20 mouse cellular contexts compared by ENCODE assay signal in genomic region chr2:37480039-37480438, GRCm38 (mm10). TPM values are rescaled to one million over a fixed set of nuclear protein-coding genes. Genes with fewer than 3 reads are reported as not detected.
DNase-seq lines count a peak whose midpoint lies in the region; ATAC-seq and TF ChIP-seq lines count a peak whose summit lies in the region.
"Had no signal": no experiment of that assay in that cellular context is flagged by ENCODE, and none has a peak within 500 bp of the region (broad histone marks: within the 10 kb centered on the region; RNA-seq: fewer than 3 reads in every experiment).

No protein-coding gene starts in this region.

- H3K4me1 ChIP-seq in liver, embryonic 11.5 days (replicated peaks; ENCODE audit: control insufficient read depth, insufficient read depth, low read length), result no peaks in the 10 kb centered on the region
- 0 out of 4 replicates have a peak, but pooled peaks cover 2 to 4% of the 10 kb centered on the region in 2 experiments for H3K4me1 ChIP-seq in liver, embryonic 14.5 days (replicated peaks; ENCODE audit: control insufficient read depth in 2 of 2, insufficient read depth in 2 of 2, low read length in 1 of 2)
- no peaks in the 10 kb centered on the region for H3K4me1 ChIP-seq in intestine, embryonic 15.5 days (replicated peaks)
- H3K4me1 ChIP-seq in intestine, embryonic 16.5 days (ENCODE audit: control insufficient read depth, insufficient read depth, low read length), result no peaks in the 10 kb centered on the region
- H3K4me1 ChIP-seq in forebrain, embryonic 11.5 days (replicated peaks; ENCODE audit: control insufficient read depth, insufficient read depth, low read length), result no peaks in the 10 kb centered on the region
- H3K4me1 ChIP-seq: embryonic facial prominence, embryonic 10.5 days; heart, embryonic 13.5 days; hindbrain, embryonic 15.5 days had no signal

- TF ChIP-seq CTCF in liver, embryonic 14.5 days (IDR thresholded peaks at IDR 0.05; ENCODE audit: low read depth), result no peak

- H3K4me3 ChIP-seq in liver, embryonic 11.5 days (ENCODE audit: low read depth, low read length), result no peak overlapping the region
- no peak overlapping the region for H3K4me3 ChIP-seq in liver, embryonic 14.5 days (ENCODE audit: insufficient read depth in 1 of 2, low read depth in 2 of 2, low read length in 2 of 2)
- H3K4me3 ChIP-seq in intestine, embryonic 15.5 days (replicated peaks), result no peak overlapping the region
- H3K4me3 ChIP-seq in intestine, embryonic 16.5 days (ENCODE audit: low read length), result no peak overlapping the region
- no peak overlapping the region for H3K4me3 ChIP-seq in forebrain, embryonic 11.5 days (ENCODE audit: low read depth, low read length)
- H3K4me3 ChIP-seq: embryonic facial prominence, embryonic 10.5 days; gastrocnemius, adult 2 months; heart, embryonic 13.5 days; hindbrain, embryonic 15.5 days had no signal

- 82% methylated on average over 2 of the region's 2 CpGs for WGBS in liver, embryonic 11.5 days
- 52% methylated on average over 2 of the region's 2 CpGs for WGBS in liver, embryonic 14.5 days (ENCODE audit: insufficient replicate concordance)
- WGBS in intestine, embryonic 15.5 days, result 94% methylated on average over 2 of the region's 2 CpGs
- 97% methylated on average over 2 of the region's 2 CpGs for WGBS in intestine, embryonic 16.5 days
- 95% methylated on average over 2 of the region's 2 CpGs for WGBS in forebrain, embryonic 11.5 days

- TF ChIP-seq EP300 in liver, embryonic 14.5 days (IDR thresholded peaks at IDR 0.05; ENCODE audit: low read depth), result peak; percentile 63

- ATAC-seq in liver, embryonic 11.5 days (replicated peaks; ENCODE audit: low FRiP score), result no peak; the same call in 1 of the 2 replicates
- ATAC-seq in liver, embryonic 14.5 days (ENCODE audit: insufficient read depth), result peak; percentile 65; the same call in 1 of the 2 replicates
- ATAC-seq in megakaryocyte progenitor cell, adult 5-6 weeks (replicated peaks; ENCODE audit: poor library complexity), result peak; percentile 37; the same call in 1 of the 2 replicates
- ATAC-seq in intestine, embryonic 15.5 days, result no peak
- no peak for ATAC-seq in intestine, embryonic 16.5 days
- ATAC-seq in forebrain, embryonic 11.5 days (replicated peaks; ENCODE audit: low FRiP score), result no peak
- ATAC-seq: forebrain, embryonic 14.5 days had no signal

- peaks cover 20% of the 10 kb centered on the region for H3K36me3 ChIP-seq in liver, embryonic 11.5 days (ENCODE audit: control insufficient read depth, insufficient read depth, low read length)
- H3K36me3 ChIP-seq in liver, embryonic 14.5 days (replicated peaks; ENCODE audit: control insufficient read depth, insufficient read depth, low read depth), result peaks cover 9% of the 10 kb centered on the region
- peaks cover 22% of the 10 kb centered on the region for H3K36me3 ChIP-seq in intestine, embryonic 15.5 days
- H3K36me3 ChIP-seq in intestine, embryonic 16.5 days (ENCODE audit: control insufficient read depth, insufficient read depth, low read length), result peaks cover 4% of the 10 kb centered on the region; the same call in 1 of the 2 replicates
- H3K36me3 ChIP-seq in forebrain, embryonic 11.5 days (ENCODE audit: control insufficient read depth, insufficient read depth, low read length), result no peaks in the 10 kb centered on the region; the same call in 1 of the 2 replicates

- no peak overlapping the region for H3K9ac ChIP-seq in liver, embryonic 11.5 days (ENCODE audit: low read depth, low read length)
- no peak overlapping the region for H3K9ac ChIP-seq in liver, embryonic 14.5 days (replicated peaks)
- H3K9ac ChIP-seq in intestine, embryonic 15.5 days, result no peak overlapping the region
- H3K9ac ChIP-seq in intestine, embryonic 16.5 days (ENCODE audit: low read depth, low read length), result no peak overlapping the region
- no peak overlapping the region for H3K9ac ChIP-seq in forebrain, embryonic 11.5 days (ENCODE audit: low read length)
- H3K9ac ChIP-seq: heart, embryonic 13.5 days; hindbrain, embryonic 15.5 days had no signal

- H3K27ac ChIP-seq in liver, embryonic 11.5 days (ENCODE audit: low read depth, low read length), result no peak overlapping the region
- H3K27ac ChIP-seq in liver, embryonic 14.5 days, result no peak overlapping the region
- no peak overlapping the region for H3K27ac ChIP-seq in intestine, embryonic 15.5 days
- H3K27ac ChIP-seq in intestine, embryonic 16.5 days (ENCODE audit: low read length), result no peak overlapping the region
- H3K27ac ChIP-seq in forebrain, embryonic 11.5 days (ENCODE audit: low read depth, low read length), result no peak overlapping the region
- H3K27ac ChIP-seq: embryonic facial prominence, embryonic 10.5 days; gastrocnemius, adult 2 months; heart, embryonic 13.5 days; hindbrain, embryonic 15.5 days had no signal

- DNase-seq in liver, embryonic 11.5 days (ENCODE audit: low spot score), result no peak
- DNase-seq in liver, result no peak
- DNase-seq in liver, embryonic 14.5 days (ENCODE audit: low read depth in 3 of 3, low spot score in 3 of 3), result peak; percentile 6 to 27 (median 7)
- DNase-seq in forebrain, embryonic 11.5 days (ENCODE audit: low spot score), result no peak
- DNase-seq: adrenal gland, adult 2 months; adrenal gland, postnatal 25 days; B cell, adult 2 months; cerebellum, adult 11-12 months; cerebellum, postnatal 10 days; gastrocnemius, adult 2 months; gastrocnemius, postnatal 25 days; heart, adult 11 months; heart, postnatal 36 days had no signal

- no peaks in the 10 kb centered on the region for H3K27me3 ChIP-seq in liver, embryonic 11.5 days (replicated peaks; ENCODE audit: control insufficient read depth, insufficient read depth, low read length)
- H3K27me3 ChIP-seq in liver, embryonic 14.5 days (ENCODE audit: control insufficient read depth, insufficient read depth, low read length), result no peaks in the 10 kb centered on the region
- no peaks in the 10 kb centered on the region for H3K27me3 ChIP-seq in intestine, embryonic 15.5 days (replicated peaks)
- no peaks in the 10 kb centered on the region for H3K27me3 ChIP-seq in intestine, embryonic 16.5 days (replicated peaks; ENCODE audit: control insufficient read depth, insufficient read depth, low read length)
- no peaks in the 10 kb centered on the region for H3K27me3 ChIP-seq in forebrain, embryonic 11.5 days (ENCODE audit: control insufficient read depth, insufficient read depth, low read length)
- H3K27me3 ChIP-seq: heart, embryonic 13.5 days; hindbrain, embryonic 15.5 days had no signal

- peak overlapping the region; percentile 27; the same call in 1 of the 2 replicates for H3K4me2 ChIP-seq in liver, embryonic 11.5 days
- peak overlapping the region; percentile 29 for H3K4me2 ChIP-seq in liver, embryonic 14.5 days (ENCODE audit: low read depth)
- H3K4me2 ChIP-seq in intestine, embryonic 15.5 days (replicated peaks), result no peak overlapping the region
- no peak overlapping the region for H3K4me2 ChIP-seq in intestine, embryonic 16.5 days (ENCODE audit: low read depth, low read length)
- no peak overlapping the region for H3K4me2 ChIP-seq in forebrain, embryonic 11.5 days (ENCODE audit: low read depth, low read length, severe bottlenecking)
- H3K4me2 ChIP-seq: heart, embryonic 13.5 days; hindbrain, embryonic 15.5 days had no signal

- H3K9me3 ChIP-seq in liver, embryonic 11.5 days (ENCODE audit: control insufficient read depth, low read length), result no peaks in the 10 kb centered on the region
- H3K9me3 ChIP-seq in liver, embryonic 14.5 days (ENCODE audit: control insufficient read depth, low read length), result no peaks in the 10 kb centered on the region
- no peaks in the 10 kb centered on the region for H3K9me3 ChIP-seq in intestine, embryonic 15.5 days
- no peaks in the 10 kb centered on the region for H3K9me3 ChIP-seq in intestine, embryonic 16.5 days (ENCODE audit: control insufficient read depth, low read length)
- H3K9me3 ChIP-seq in forebrain, embryonic 11.5 days (ENCODE audit: control insufficient read depth, low read length), result no peaks in the 10 kb centered on the region
- H3K9me3 ChIP-seq: embryonic facial prominence, embryonic 10.5 days; heart, embryonic 13.5 days; hindbrain, embryonic 15.5 days had no signal

RNA-seq across cellular contexts. Expression of gene Gpr21, which starts 36.1 kb away (rescaled TPM):
- 0.25 and 0.51 TPM in 2 replicates for polyA plus RNA-seq in liver, embryonic 11.5 days (2014; fragmentation: Nextera tagmentation; extraction: Ambion mirVana)
- 0.04 and 0.06 TPM in 2 replicates for polyA plus RNA-seq in liver, embryonic 14.5 days (2012; rRNA removed)
- not detected in 2 replicates for polyA plus RNA-seq in liver, embryonic 14.5 days (2014; fragmentation: Nextera tagmentation; extraction: Ambion mirVana)
- total RNA-seq in megakaryocyte progenitor cell, adult 5-6 weeks (2015), result 1.5 and 1.7 TPM in 2 replicates
- total RNA-seq in megakaryocyte progenitor cell, adult 5-6 weeks (2017), result 0.29 and 0.88 TPM in 2 replicates
- polyA plus RNA-seq in intestine, embryonic 15.5 days (2015; fragmentation: Nextera tagmentation; extraction: Ambion mirVana), result 0.92 and 1.8 TPM in 2 replicates
- 0.46 and 0.64 TPM in 2 replicates for polyA plus RNA-seq in intestine, embryonic 16.5 days (2015; fragmentation: Nextera tagmentation; extraction: Ambion mirVana)
- polyA plus RNA-seq in forebrain, embryonic 11.5 days (2014; fragmentation: Nextera tagmentation; extraction: Ambion mirVana), result 2.8 and 3.4 TPM in 2 replicates

RNA-seq across cellular contexts. Expression of gene Rabgap1, which starts 37.0 kb away (rescaled TPM):
- polyA plus RNA-seq in liver, embryonic 11.5 days (2014; fragmentation: Nextera tagmentation; extraction: Ambion mirVana), result 20.3 and 20.4 TPM in 2 replicates
- polyA plus RNA-seq in liver, embryonic 14.5 days (2012; rRNA removed), result 3.5 and 5.0 TPM in 2 replicates
- polyA plus RNA-seq in liver, embryonic 14.5 days (2014; fragmentation: Nextera tagmentation; extraction: Ambion mirVana), result 6.8 and 7.6 TPM in 2 replicates
- total RNA-seq in megakaryocyte progenitor cell, adult 5-6 weeks (2015), result 20.0 and 31.9 TPM in 2 replicates
- 30.4 and 39.1 TPM in 2 replicates for total RNA-seq in megakaryocyte progenitor cell, adult 5-6 weeks (2017)
- polyA plus RNA-seq in intestine, embryonic 15.5 days (2015; fragmentation: Nextera tagmentation; extraction: Ambion mirVana), result 28.9 and 32.5 TPM in 2 replicates
- 23.3 and 27.2 TPM in 2 replicates for polyA plus RNA-seq in intestine, embryonic 16.5 days (2015; fragmentation: Nextera tagmentation; extraction: Ambion mirVana)
- polyA plus RNA-seq in forebrain, embryonic 11.5 days (2014; fragmentation: Nextera tagmentation; extraction: Ambion mirVana), result 49.4 and 57.5 TPM in 2 replicates

RNA-seq across cellular contexts. Expression of gene Zbtb6, which starts 37.1 kb away (rescaled TPM):
- polyA plus RNA-seq in liver, embryonic 11.5 days (2014; fragmentation: Nextera tagmentation; extraction: Ambion mirVana), result 4.0 and 4.4 TPM in 2 replicates
- 3.0 and 3.6 TPM in 2 replicates for polyA plus RNA-seq in liver, embryonic 14.5 days (2012; rRNA removed)
- 1.3 TPM in 2 replicates for polyA plus RNA-seq in liver, embryonic 14.5 days (2014; fragmentation: Nextera tagmentation; extraction: Ambion mirVana)
- 16.2 and 17.4 TPM in 2 replicates for total RNA-seq in megakaryocyte progenitor cell, adult 5-6 weeks (2015)
- total RNA-seq in megakaryocyte progenitor cell, adult 5-6 weeks (2017), result 20.3 and 22.3 TPM in 2 replicates
- 4.9 and 6.1 TPM in 2 replicates for polyA plus RNA-seq in intestine, embryonic 15.5 days (2015; fragmentation: Nextera tagmentation; extraction: Ambion mirVana)
- 6.1 TPM in 2 replicates for polyA plus RNA-seq in intestine, embryonic 16.5 days (2015; fragmentation: Nextera tagmentation; extraction: Ambion mirVana)
- polyA plus RNA-seq in forebrain, embryonic 11.5 days (2014; fragmentation: Nextera tagmentation; extraction: Ambion mirVana), result 8.0 and 8.5 TPM in 2 replicates

RNA-seq across cellular contexts. Expression of gene Zbtb26, which starts 37.1 kb away (rescaled TPM):
- polyA plus RNA-seq in liver, embryonic 11.5 days (2014; fragmentation: Nextera tagmentation; extraction: Ambion mirVana), result 7.6 and 7.7 TPM in 2 replicates
- 1.5 and 1.9 TPM in 2 replicates for polyA plus RNA-seq in liver, embryonic 14.5 days (2012; rRNA removed)
- polyA plus RNA-seq in liver, embryonic 14.5 days (2014; fragmentation: Nextera tagmentation; extraction: Ambion mirVana), result 1.3 TPM in 2 replicates
- total RNA-seq in megakaryocyte progenitor cell, adult 5-6 weeks (2015), result 7.3 and 8.3 TPM in 2 replicates
- total RNA-seq in megakaryocyte progenitor cell, adult 5-6 weeks (2017), result 8.2 and 11.8 TPM in 2 replicates
- 5.2 and 5.5 TPM in 2 replicates for polyA plus RNA-seq in intestine, embryonic 15.5 days (2015; fragmentation: Nextera tagmentation; extraction: Ambion mirVana)
- 4.2 and 4.5 TPM in 2 replicates for polyA plus RNA-seq in intestine, embryonic 16.5 days (2015; fragmentation: Nextera tagmentation; extraction: Ambion mirVana)
- 13.3 and 15.4 TPM in 2 replicates for polyA plus RNA-seq in forebrain, embryonic 11.5 days (2014; fragmentation: Nextera tagmentation; extraction: Ambion mirVana)

RNA-seq across cellular contexts. Expression of gene Rc3h2, which starts 57.3 kb away (rescaled TPM):
- 7.2 and 8.8 TPM in 2 replicates for polyA plus RNA-seq in liver, embryonic 11.5 days (2014; fragmentation: Nextera tagmentation; extraction: Ambion mirVana)
- polyA plus RNA-seq in liver, embryonic 14.5 days (2012; rRNA removed), result 2.9 and 3.7 TPM in 2 replicates
- polyA plus RNA-seq in liver, embryonic 14.5 days (2014; fragmentation: Nextera tagmentation; extraction: Ambion mirVana), result 3.0 and 3.2 TPM in 2 replicates
- 28.8 and 29.9 TPM in 2 replicates for total RNA-seq in megakaryocyte progenitor cell, adult 5-6 weeks (2015)
- total RNA-seq in megakaryocyte progenitor cell, adult 5-6 weeks (2017), result 23.1 and 37.1 TPM in 2 replicates
- polyA plus RNA-seq in intestine, embryonic 15.5 days (2015; fragmentation: Nextera tagmentation; extraction: Ambion mirVana), result 10.8 and 12.1 TPM in 2 replicates
- polyA plus RNA-seq in intestine, embryonic 16.5 days (2015; fragmentation: Nextera tagmentation; extraction: Ambion mirVana), result 8.3 and 8.6 TPM in 2 replicates
- 26.7 and 31.1 TPM in 2 replicates for polyA plus RNA-seq in forebrain, embryonic 11.5 days (2014; fragmentation: Nextera tagmentation; extraction: Ambion mirVana)

Comparison
In these comparisons a context has a peak if more than half of its experiments do, and no peak if none do; other contexts are left out.
1. ATAC-seq: peak in liver, embryonic 14.5 days (single experiment) and megakaryocyte progenitor cell, adult 5-6 weeks (single experiment); none in liver, embryonic 11.5 days (single experiment), intestine, embryonic 15.5 days (single experiment), intestine, embryonic 16.5 days (single experiment) and forebrain, embryonic 11.5 days (single experiment).
2. DNase-seq: peak in liver, embryonic 14.5 days (3 of 3); none in liver, embryonic 11.5 days (single experiment), liver (single experiment) and forebrain, embryonic 11.5 days (single experiment).
3. H3K4me2 ChIP-seq: peak in liver, embryonic 11.5 days (single experiment) and liver, embryonic 14.5 days (single experiment); none in intestine, embryonic 15.5 days (single experiment), intestine, embryonic 16.5 days (single experiment) and forebrain, embryonic 11.5 days (single experiment).